Mouse (Mus musculus): ENCODE data around the gene Ncf2.

The Ncf2 gene

GRCm38 (mm10) chr1:152831003-152831402 is 31.0 kb downstream of the Ncf2 start:
- no peak for DNase-seq (ENCODE audit: low read depth, low spot score)

GRCm38 (mm10) chr1:152831619-152832018 is 31.6 kb downstream of the Ncf2 start:
- DNase-seq (ENCODE audit: low read depth, low spot score): no peak

GRCm38 (mm10) chr1:152832316-152832715 is 32.3 kb downstream of the Ncf2 start:
- peak; percentile 55 for DNase-seq (ENCODE audit: low read depth, low spot score)

DNA sequence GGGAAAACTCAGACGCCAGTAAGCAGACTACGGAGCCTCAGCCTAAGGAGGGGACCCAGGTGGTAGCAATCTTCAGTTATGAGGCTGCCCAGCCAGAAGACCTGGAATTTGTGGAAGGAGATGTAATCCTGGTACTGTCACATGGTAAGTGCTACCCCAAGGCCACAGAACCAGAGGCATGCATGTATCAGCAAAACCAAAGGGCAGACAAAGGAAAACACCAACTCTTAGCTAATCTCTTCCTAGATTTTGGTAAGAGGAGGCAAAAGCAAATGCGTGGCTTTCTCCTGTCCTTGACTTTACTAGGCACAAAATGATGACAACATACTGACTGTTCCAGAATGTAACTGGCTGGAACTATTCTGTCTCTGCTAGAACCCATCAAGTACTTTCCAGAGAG is 35.1 kb downstream of the Ncf2 start:
- DNase-seq (ENCODE audit: low read depth, low spot score): no peak

DNA sequence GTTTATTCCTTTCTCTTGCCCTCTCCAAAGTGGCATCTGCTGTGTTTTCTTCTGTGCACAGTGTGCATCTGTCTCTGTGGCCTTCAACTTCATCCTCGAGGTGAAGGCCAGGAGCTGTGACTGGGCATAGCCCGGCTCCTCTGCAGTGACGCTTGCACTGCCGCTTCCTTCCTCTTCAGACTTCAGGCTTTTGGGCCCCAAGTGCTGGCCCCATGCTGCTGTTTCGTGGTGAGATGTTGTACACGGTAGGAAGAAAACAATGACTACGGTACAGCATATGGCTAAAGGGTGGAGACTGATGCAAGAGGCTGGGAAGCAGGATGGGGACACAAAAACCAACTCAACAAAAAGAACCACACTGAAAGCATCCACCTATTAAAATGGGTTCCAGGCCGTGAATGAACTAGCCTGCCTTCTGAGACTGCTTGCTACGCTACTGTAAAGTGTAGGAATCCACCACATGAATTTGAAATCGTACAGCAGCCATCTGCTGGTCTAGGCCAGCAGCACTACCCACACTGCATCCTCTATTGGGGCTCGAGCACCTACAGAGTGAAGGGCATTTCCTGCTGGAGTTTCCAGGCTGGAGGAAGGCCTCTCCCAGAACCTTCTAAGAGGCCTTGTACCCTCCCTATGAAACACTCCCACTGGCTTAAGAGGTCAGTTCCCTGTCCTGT is 38.2 kb downstream of the Ncf2 start:
- DNase-seq (ENCODE audit: low read depth, low spot score): no peak

DNA sequence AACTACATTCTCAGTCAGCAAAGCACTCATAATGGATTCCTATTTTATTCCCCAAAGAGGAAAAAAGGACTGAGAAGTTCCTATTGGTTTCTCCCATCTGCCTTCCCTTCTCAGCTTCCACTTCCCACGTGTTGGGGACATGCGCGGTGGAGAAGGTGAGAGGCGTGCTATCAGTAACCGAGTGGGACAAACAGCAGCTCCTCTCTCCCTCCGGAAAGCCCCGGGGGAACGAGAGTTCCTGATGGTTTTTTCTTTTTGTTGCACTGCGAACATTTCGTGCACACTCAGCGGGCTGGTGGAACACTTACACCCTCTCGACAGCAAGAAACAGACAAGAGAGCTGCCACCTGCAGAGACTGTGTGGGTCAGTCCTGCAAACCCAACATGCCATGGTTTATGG is 38.8 kb downstream of the Ncf2 start:
- no peak for DNase-seq (ENCODE audit: low read depth, low spot score)

- DNase-seq (ENCODE audit: low read depth, low spot score): no peak
Measured at GRCm38 (mm10) chr1:152840343-152840742, 40.3 kb downstream of the Ncf2 start.

DNA sequence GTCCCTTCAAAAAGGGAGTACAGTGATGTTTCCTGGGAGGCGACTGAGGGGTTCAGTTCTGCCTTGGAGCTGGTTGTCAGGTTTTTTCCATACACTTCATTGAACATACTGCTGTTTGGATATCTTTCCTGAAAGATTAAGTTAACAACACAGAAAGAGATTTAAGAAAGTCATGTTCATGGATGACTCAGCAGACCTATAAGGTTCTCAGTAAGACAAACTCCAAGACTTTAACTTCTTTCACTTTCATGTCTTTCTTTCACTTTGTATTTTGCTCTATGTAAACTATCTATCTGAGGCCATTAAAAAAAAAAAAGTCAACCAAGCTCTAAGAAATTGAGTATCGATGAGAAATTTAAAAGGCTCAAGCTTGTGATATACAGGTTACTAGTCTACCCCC is 41.1 kb downstream of the Ncf2 start:
- DNase-seq (ENCODE audit: low read depth, low spot score): no peak

GRCm38 (mm10) chr1:152844634-152845033 is 44.6 kb downstream of the Ncf2 start:
- DNase-seq (ENCODE audit: low read depth, low spot score): no peak

GRCm38 (mm10) chr1:152845211-152845730 is 45.3 kb downstream of the Ncf2 start:
- peak; percentile 46 for DNase-seq (ENCODE audit: low read depth, low spot score)

DNA sequence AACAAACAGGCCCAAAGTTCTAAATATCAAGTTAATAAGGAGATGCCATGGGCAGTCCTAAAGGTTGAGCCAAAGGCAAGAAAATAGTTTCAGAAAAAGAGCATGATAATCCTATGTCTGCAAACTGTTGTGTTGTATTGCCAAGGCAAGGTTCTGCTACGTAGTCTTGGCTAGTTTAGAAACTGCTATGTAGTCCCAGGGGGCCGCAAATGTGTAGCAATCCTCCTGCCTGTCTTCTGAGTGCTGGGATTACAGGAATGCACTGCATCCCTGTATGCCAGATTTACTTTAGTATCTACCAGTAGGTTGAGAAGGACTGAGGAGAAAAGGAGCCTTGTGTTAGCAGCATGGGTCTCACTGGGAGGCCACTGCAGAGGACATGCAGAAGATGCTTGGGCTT is 46.9 kb downstream of the Ncf2 start:
- no peak for DNase-seq (ENCODE audit: low read depth, low spot score)

DNA sequence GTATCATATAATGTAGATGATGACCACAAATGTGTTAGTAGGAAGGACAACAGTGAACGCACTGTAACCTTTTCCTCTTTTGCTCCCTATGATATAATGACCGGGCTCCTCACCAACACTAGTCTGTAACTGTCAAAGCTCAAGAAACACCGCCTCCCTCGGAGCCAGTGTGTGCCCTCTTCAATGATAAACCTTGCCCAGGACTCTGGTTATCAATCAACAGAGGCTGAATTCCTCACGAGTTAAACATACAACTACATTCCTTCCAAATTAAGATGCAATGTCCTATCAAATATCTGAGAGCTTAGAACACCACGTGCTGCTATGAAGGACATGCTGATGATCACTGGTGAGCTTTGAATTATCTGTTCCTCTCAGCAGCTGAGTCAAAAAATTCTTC is 69.9 kb downstream of the Ncf2 start:
- no peak for DNase-seq (ENCODE audit: low read depth, low spot score)

- DNase-seq (ENCODE audit: low read depth, low spot score): no peak
Measured at GRCm38 (mm10) chr1:152871031-152871430, 71.0 kb downstream of the Ncf2 start.
